Mouse (Mus musculus) lung, postnatal 4 days (tissue): Measurements from ENCODE around the gene Gm10338.
"Not testable (repeated sequence)": the region's sequence is repeated elsewhere in the genome, so short reads cannot be mapped to it uniquely, and the experiment has no call there.

Experiments used
- DNase-seq, 2 experiments: peaks; one replicate each; pipeline ENCODE4 v3.0.0; 2021

Gm10338 gene

GRCm38 (mm10) chr14:7595492-7595891, at the start of gene Gm10338:
Gene Gm10338, minus strand, starts transcription at chr14:7595592.
- not testable (repeated sequence) for DNase-seq

GRCm38 (mm10) chr14:7643872-7644271, 48.5 kb upstream of the Gm10338 start, which contains the start of gene Gm10128:
Gene Gm10128, minus strand, starts transcription at chr14:7643972.
- not testable (repeated sequence) for DNase-seq

- not testable (repeated sequence) for DNase-seq
Measured at GRCm38 (mm10) chr14:7568382-7568781, 27.0 kb downstream of the Gm10338 start, which contains the start of gene Gm3558. Gene Gm3558, minus strand, starts transcription at chr14:7568566.

GRCm38 (mm10) chr14:7567890-7568289, 27.5 kb downstream of the Gm10338 start:
- DNase-seq, result not testable (repeated sequence)

GRCm38 (mm10) chr14:7567266-7567665, 28.1 kb downstream of the Gm10338 start:
- peak in 1 of 2 experiments; percentile 5 for DNase-seq
